Mouse (Mus musculus): Measurements from ENCODE around the gene Serf2. TPM values are rescaled to one million over a fixed set of nuclear protein-coding genes. Genes with fewer than 3 reads are reported as not detected.
"Not testable (repeated sequence)": the region's sequence is repeated elsewhere in the genome, so short reads cannot be mapped to it uniquely, and the experiment has no call there.

Gene Serf2
- total RNA-seq, 1 experiment = 459 TPM

- peaks cover 0 to 4% of the 10 kb centered on the region in 2 experiments; a peak in 2 of 4 replicates for H3K4me1 ChIP-seq (ENCODE audit: control insufficient read depth in 2 of 2, insufficient read depth in 2 of 2, low read length in 2 of 2, poor library complexity in 1 of 2)
- TF ChIP-seq ZNF384 (IDR thresholded peaks at IDR 0.05; ENCODE audit: low read depth, low read length) = no peak
- TF ChIP-seq CHD2 (IDR thresholded peaks at IDR 0.05; ENCODE audit: low read depth, low read length) = no peak
- TF ChIP-seq MAFK (IDR thresholded peaks at IDR 0.05; ENCODE audit: insufficient read depth, low read depth, low read length) = no peak
- TF ChIP-seq ZC3H11A (IDR thresholded peaks at IDR 0.05; ENCODE audit: borderline replicate concordance, low read depth, low read length) = no peak
- no peak for TF ChIP-seq HCFC1 (IDR thresholded peaks at IDR 0.05; ENCODE audit: borderline replicate concordance, insufficient read depth, low read length)
- H3K9me3 ChIP-seq (ENCODE audit: control insufficient read depth, insufficient read depth, low read depth, low read length) = no peaks in the 10 kb centered on the region
- no peak overlapping the region for H3K4me3 ChIP-seq (ENCODE audit: insufficient read depth in 1 of 2, low read depth in 1 of 2, low read length in 2 of 2, poor library complexity in 1 of 2, severe bottlenecking in 1 of 2)
- in situ Hi-C loops (cut with MboI; ENCODE audit: low sequenced_read_pairs in 2 of 2, unreplicated experiment in 2 of 2) = no loop called here
- no peak overlapping the region for H3K27ac ChIP-seq (ENCODE audit: insufficient read depth, low read depth, low read length, poor library complexity, severe bottlenecking)
- DNase-seq (ENCODE audit: low read depth, low spot score) = no peak
- no peak overlapping the region for H3K9ac ChIP-seq (ENCODE audit: insufficient read depth, low read depth, low read length, poor library complexity, severe bottlenecking)
- H3K36me3 ChIP-seq (ENCODE audit: control insufficient read depth, insufficient read depth, low read length, poor library complexity, severe bottlenecking) = peaks cover 2% of the 10 kb centered on the region
These were observed 11.1 kb downstream of the Serf2 start for GRCm38 (mm10) chr2:121460071-121460470.

DNA sequence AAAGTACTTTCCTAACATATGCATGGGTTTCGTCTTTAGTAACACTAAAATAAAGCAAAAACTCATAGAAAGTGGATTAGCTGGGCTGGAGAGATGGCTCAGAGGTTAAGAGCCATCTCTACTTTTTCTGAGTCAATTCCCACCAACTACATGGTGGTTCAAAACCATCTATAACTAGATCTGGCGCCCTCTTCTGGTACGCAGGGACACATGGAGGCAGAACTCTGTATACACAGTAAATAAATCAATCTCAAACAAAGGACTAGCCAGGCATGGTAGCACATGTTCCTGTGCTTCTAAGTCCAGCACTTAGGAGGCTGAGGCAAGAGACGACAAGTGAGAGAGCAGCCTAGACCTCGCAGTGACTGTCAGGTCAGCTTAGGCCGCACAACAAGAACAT lies 20.0 kb downstream of the Serf2 start:
- H3K4me1 ChIP-seq (ENCODE audit: control insufficient read depth in 2 of 2, insufficient read depth in 2 of 2, low read length in 2 of 2, poor library complexity in 1 of 2); H3K36me3 ChIP-seq (ENCODE audit: control insufficient read depth, insufficient read depth, low read length, poor library complexity, severe bottlenecking); H3K9me3 ChIP-seq (ENCODE audit: control insufficient read depth, insufficient read depth, low read depth, low read length); H3K27ac ChIP-seq (ENCODE audit: insufficient read depth, low read depth, low read length, poor library complexity, severe bottlenecking); H3K4me3 ChIP-seq (ENCODE audit: insufficient read depth in 1 of 2, low read depth in 1 of 2, low read length in 2 of 2, poor library complexity in 1 of 2, severe bottlenecking in 1 of 2); DNase-seq (ENCODE audit: low read depth, low spot score); in situ Hi-C loops (cut with MboI; ENCODE audit: low sequenced_read_pairs in 2 of 2, unreplicated experiment in 2 of 2); H3K9ac ChIP-seq (ENCODE audit: insufficient read depth, low read depth, low read length, poor library complexity, severe bottlenecking): not testable (repeated sequence)

- H3K4me3 ChIP-seq (ENCODE audit: insufficient read depth in 1 of 2, low read depth in 1 of 2, low read length in 2 of 2, poor library complexity in 1 of 2, severe bottlenecking in 1 of 2) = not testable (repeated sequence)
These were observed 23.8 kb downstream of the Serf2 start for GRCm38 (mm10) chr2:121472783-121473182.

DNA sequence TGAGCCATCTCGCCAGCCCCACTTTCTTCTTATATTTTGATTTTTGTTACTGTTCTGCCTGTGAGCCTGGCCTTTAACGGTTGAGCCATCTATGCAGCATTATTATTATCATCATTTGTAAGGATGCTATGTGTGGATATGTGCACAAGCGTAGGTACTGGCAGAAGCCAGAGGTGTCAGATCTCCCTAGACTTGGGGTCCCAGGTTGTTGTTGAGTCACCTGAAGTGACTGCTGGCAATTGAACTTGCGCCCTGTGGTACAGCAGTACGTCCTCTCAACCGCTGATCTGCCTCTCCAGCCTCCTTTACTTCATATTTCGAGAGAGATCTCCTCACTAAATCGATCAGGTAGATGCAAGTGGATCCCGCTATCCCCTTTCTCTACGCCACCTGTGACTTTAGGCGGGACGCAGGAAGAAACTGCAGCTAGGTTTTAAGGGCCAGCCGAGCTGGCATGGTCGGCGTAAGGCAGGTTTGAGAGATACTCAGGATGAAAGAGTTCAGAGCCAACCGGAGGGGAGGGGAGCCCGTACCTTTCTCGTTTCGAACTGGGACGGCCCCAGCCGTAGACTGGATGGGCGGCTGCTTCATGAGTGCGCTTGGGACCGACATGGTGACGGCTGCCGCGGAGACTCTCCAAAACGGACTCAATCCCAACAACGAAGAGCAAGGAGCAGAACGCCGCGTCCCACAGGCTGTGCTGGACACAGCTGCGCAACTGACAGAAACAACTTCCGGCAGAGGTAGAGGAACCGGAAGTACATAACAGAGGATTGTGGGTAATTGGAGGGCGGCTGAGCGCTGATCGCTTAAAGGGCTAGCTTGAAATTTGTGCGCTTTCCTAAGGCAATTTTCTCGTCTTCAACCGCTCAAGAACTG lies 24.5 kb downstream of the Serf2 start, which contains the start of gene Mfap1b:
Gene Mfap1b (minus strand): TSS at position 767 of the 879 bp plus-strand sequence.
- in situ Hi-C loops (cut with MboI; ENCODE audit: low sequenced_read_pairs in 2 of 2, unreplicated experiment in 2 of 2); H3K27ac ChIP-seq (ENCODE audit: insufficient read depth, low read depth, low read length, poor library complexity, severe bottlenecking); H3K36me3 ChIP-seq (ENCODE audit: control insufficient read depth, insufficient read depth, low read length, poor library complexity, severe bottlenecking); H3K9me3 ChIP-seq (ENCODE audit: control insufficient read depth, insufficient read depth, low read depth, low read length); H3K4me1 ChIP-seq (ENCODE audit: control insufficient read depth in 2 of 2, insufficient read depth in 2 of 2, low read length in 2 of 2, poor library complexity in 1 of 2): not testable (repeated sequence)
- H3K4me3 ChIP-seq (ENCODE audit: insufficient read depth in 1 of 2, low read depth in 1 of 2, low read length in 2 of 2, poor library complexity in 1 of 2, severe bottlenecking in 1 of 2) = peak within 1 kb of the TSS; percentile 69 to 90
- H3K9ac ChIP-seq (ENCODE audit: insufficient read depth, low read depth, low read length, poor library complexity, severe bottlenecking) = peak within 1 kb of the TSS; percentile 82
- peak; percentile 78 for DNase-seq (ENCODE audit: low read depth, low spot score)
- peak; percentile 60; the same call in 1 of the 2 replicates for TF ChIP-seq HCFC1 (IDR thresholded peaks at IDR 0.05; ENCODE audit: borderline replicate concordance, insufficient read depth, low read length)

More at GRCm38 (mm10) chr2:121472783-121473182, 23.8 kb downstream of the Serf2 start:
- H3K36me3 ChIP-seq (ENCODE audit: control insufficient read depth, insufficient read depth, low read length, poor library complexity, severe bottlenecking); in situ Hi-C loops (cut with MboI; ENCODE audit: low sequenced_read_pairs in 2 of 2, unreplicated experiment in 2 of 2); H3K9ac ChIP-seq (ENCODE audit: insufficient read depth, low read depth, low read length, poor library complexity, severe bottlenecking); DNase-seq (ENCODE audit: low read depth, low spot score); H3K9me3 ChIP-seq (ENCODE audit: control insufficient read depth, insufficient read depth, low read depth, low read length); H3K27ac ChIP-seq (ENCODE audit: insufficient read depth, low read depth, low read length, poor library complexity, severe bottlenecking); H3K4me1 ChIP-seq (ENCODE audit: control insufficient read depth in 2 of 2, insufficient read depth in 2 of 2, low read length in 2 of 2, poor library complexity in 1 of 2): not testable (repeated sequence)

DNA sequence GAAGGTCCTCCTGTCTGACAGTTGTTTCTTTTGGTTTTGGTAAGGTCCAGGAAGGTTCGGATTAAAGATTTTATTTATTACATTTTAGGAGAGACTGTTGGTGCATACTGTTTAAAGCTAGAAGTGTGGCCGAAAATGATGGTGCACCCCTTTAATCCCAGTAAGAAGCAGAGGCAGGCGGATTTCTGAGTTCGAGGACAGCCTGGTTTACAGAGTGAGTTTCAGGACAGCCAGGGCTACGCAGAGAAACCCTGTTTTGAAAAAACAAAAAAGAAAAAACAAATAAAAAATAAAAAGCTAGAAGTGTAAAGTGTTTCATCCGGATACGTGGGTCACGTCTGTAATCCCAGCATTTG lies 25.2 kb downstream of the Serf2 start:
- TF ChIP-seq CHD2 (IDR thresholded peaks at IDR 0.05; ENCODE audit: low read depth, low read length) = no peak
- TF ChIP-seq HCFC1 (IDR thresholded peaks at IDR 0.05; ENCODE audit: borderline replicate concordance, insufficient read depth, low read length) = no peak
- no peak for TF ChIP-seq ZC3H11A (IDR thresholded peaks at IDR 0.05; ENCODE audit: borderline replicate concordance, low read depth, low read length)
- TF ChIP-seq MAFK (IDR thresholded peaks at IDR 0.05; ENCODE audit: insufficient read depth, low read depth, low read length) = no peak
- TF ChIP-seq ZNF384 (IDR thresholded peaks at IDR 0.05; ENCODE audit: low read depth, low read length) = no peak
- Histone ChIP-seq H3K36me3 (ENCODE audit: control insufficient read depth, insufficient read depth, low read length, poor library complexity, severe bottlenecking) (peaks cover 2% of the 10 kb centered on the region), H3K4me1 (ENCODE audit: control insufficient read depth in 2 of 2, insufficient read depth in 2 of 2, low read length in 2 of 2, poor library complexity in 1 of 2) (0 out of 4 replicates have a peak, but pooled peaks cover 0 to 2% of the 10 kb centered on the region in 2 experiments), H3K4me3 (ENCODE audit: insufficient read depth in 1 of 2, low read depth in 1 of 2, low read length in 2 of 2, poor library complexity in 1 of 2, severe bottlenecking in 1 of 2) (peak overlapping the region; percentile 63 to 90), H3K9me3 (ENCODE audit: control insufficient read depth, insufficient read depth, low read depth, low read length) (no peaks in the 10 kb centered on the region), H3K9ac (ENCODE audit: insufficient read depth, low read depth, low read length, poor library complexity, severe bottlenecking) (no peak overlapping the region; the same call in 1 of the 2 replicates), H3K27ac (ENCODE audit: insufficient read depth, low read depth, low read length, poor library complexity, severe bottlenecking) (no peak overlapping the region)
- in situ Hi-C loops (cut with MboI; ENCODE audit: low sequenced_read_pairs in 2 of 2, unreplicated experiment in 2 of 2) = no loop called here
- DNase-seq (ENCODE audit: low read depth, low spot score) = no peak

DNA sequence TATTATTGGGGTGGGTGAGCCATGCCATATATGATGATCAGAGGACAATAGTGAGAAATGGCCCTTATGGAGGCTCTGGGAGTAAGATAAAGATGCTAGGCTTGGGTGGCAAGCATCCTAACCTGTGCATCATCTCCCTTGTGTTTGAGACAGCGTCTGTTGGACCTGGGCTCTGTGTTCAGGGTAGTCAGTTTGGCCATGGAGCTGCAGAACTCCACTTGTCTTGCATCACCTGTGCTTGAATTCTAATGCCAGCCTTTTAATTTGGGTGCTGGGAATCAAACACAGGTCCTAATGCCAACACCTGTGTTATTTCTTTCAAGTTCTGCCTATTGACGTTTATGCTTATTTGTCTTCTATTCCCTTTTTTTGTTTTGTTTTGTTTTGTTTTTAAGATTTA lies 26.3 kb downstream of the Serf2 start:
- H3K27ac ChIP-seq (ENCODE audit: insufficient read depth, low read depth, low read length, poor library complexity, severe bottlenecking); H3K9me3 ChIP-seq (ENCODE audit: control insufficient read depth, insufficient read depth, low read depth, low read length); H3K36me3 ChIP-seq (ENCODE audit: control insufficient read depth, insufficient read depth, low read length, poor library complexity, severe bottlenecking); DNase-seq (ENCODE audit: low read depth, low spot score); in situ Hi-C loops (cut with MboI; ENCODE audit: low sequenced_read_pairs in 2 of 2, unreplicated experiment in 2 of 2); H3K9ac ChIP-seq (ENCODE audit: insufficient read depth, low read depth, low read length, poor library complexity, severe bottlenecking); H3K4me3 ChIP-seq (ENCODE audit: insufficient read depth in 1 of 2, low read depth in 1 of 2, low read length in 2 of 2, poor library complexity in 1 of 2, severe bottlenecking in 1 of 2); H3K4me1 ChIP-seq (ENCODE audit: control insufficient read depth in 2 of 2, insufficient read depth in 2 of 2, low read length in 2 of 2, poor library complexity in 1 of 2): not testable (repeated sequence)
